Mouse (Mus musculus) heart, embryonic 11.5 days (tissue): Measurements from ENCODE around the gene Pde6h. TPM values are rescaled to one million over a fixed set of nuclear protein-coding genes. Genes with fewer than 3 reads are reported as not detected.
A peak's percentile ranks its signal among the peaks of the same experiment; 100 is the strongest.
"Not testable (repeated sequence)": the region's sequence is repeated elsewhere in the genome, so short reads cannot be mapped to it uniquely, and the experiment has no call there.

Source experiments
- ATAC-seq: fragments of 200-750 bp; cut with Nextera tagmentation; replicated peaks from 2 replicates; pipeline ENCODE4 v1.8.0; 2017; ENCODE audit warnings: moderate library complexity; ENCODE audit not compliant: insufficient number of reproducible peaks, low FRiP score, low TSS enrichment
- H3K27ac ChIP-seq: fragments of 300-500 bp; sonication (generic); 2 replicates; pipeline ENCODE4 v1.5.1; 2014; ENCODE audit warnings: mild to moderate bottlenecking, low read depth, low read length
- H3K27me3 ChIP-seq: fragments of 300-500 bp; sonication (generic); 2 replicates; pipeline ENCODE4 v1.6.1; 2014; ENCODE audit warnings: mild to moderate bottlenecking, low read length, mixed read lengths; ENCODE audit not compliant: control insufficient read depth, insufficient read depth
- H3K36me3 ChIP-seq: fragments of 300-500 bp; sonication (generic); 2 replicates; pipeline ENCODE4 v1.6.1; 2014; ENCODE audit warnings: mild to moderate bottlenecking, low read length, moderate library complexity, mixed read lengths; ENCODE audit not compliant: control insufficient read depth, insufficient read depth
- H3K4me1 ChIP-seq: fragments of 300-500 bp; sonication (generic); 2 replicates; pipeline ENCODE4 v1.6.1; 2014; ENCODE audit warnings: low read length; ENCODE audit not compliant: control insufficient read depth, insufficient read depth
- H3K4me2 ChIP-seq: fragments of 300-500 bp; sonication (generic); 2 replicates; pipeline ENCODE4 v1.6.1; 2014; ENCODE audit warnings: mild to moderate bottlenecking, moderate library complexity
- H3K4me3 ChIP-seq: fragments of 300-500 bp; sonication (generic); 2 replicates; pipeline ENCODE4 v1.5.1; 2014; ENCODE audit warnings: low read depth, low read length
- H3K9ac ChIP-seq: fragments of 300-500 bp; sonication (generic); 2 replicates; pipeline ENCODE4 v1.6.1; 2014; ENCODE audit warnings: mild to moderate bottlenecking, low read depth, low read length, moderate library complexity
- H3K9me3 ChIP-seq: fragments of 300-500 bp; sonication (generic); replicated peaks from 2 replicates; pipeline ENCODE4 v1.6.1; 2016; ENCODE audit warnings: low read length; ENCODE audit not compliant: control insufficient read depth
- WGBS: fragments of 180-500 bp; shearing (Covaris S2); extraction: QIAGEN DNeasy Blood & Tissue Kit; methylation state at CpG from one replicate; pipeline ENCODE4 v1.1.7; 2014; ENCODE audit not compliant: insufficient replicate concordance; 5-methylcytosine and 5-hydroxymethylcytosine counted together
- polyA plus RNA-seq: library from polyadenylated mRNA; unstranded; fragments of >200 nt; fragmentation: Nextera tagmentation; extraction: Ambion mirVana; gene quantifications from 2 replicates; pipeline ENCODE4 v1.2.1, GENCODE M21; 2014

Pde6h gene
- polyA plus RNA-seq, 1 experiment from 2014 or later = 0.43 TPM

DNA sequence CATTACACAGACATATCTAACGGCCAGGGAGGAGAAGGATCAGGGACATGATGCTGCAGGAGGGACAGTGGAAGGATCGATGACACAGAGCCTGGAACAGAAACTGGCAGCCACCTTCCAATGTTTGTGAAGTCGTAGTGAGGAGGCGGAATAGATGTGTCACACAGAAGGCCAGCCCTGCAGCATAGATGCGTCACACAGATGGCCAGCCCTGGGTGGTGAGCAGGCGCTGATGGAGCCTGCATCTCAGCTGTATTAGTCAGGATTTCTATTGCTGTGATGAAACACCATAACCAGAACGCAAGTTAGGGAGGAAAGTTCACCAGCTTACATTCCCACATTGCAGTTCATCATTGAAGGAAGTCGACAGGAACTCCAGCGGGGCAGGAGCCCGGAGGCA is 42.3 kb downstream of the Pde6h start:
- Histone ChIP-seq H3K27ac (no peak overlapping the region), H3K36me3 (no peaks in the 10 kb centered on the region), H3K4me3 (no peak overlapping the region), H3K4me2 (no peak overlapping the region), H3K9me3 (no peaks in the 10 kb centered on the region), H3K4me1 (0 out of 2 replicates have a peak, but pooled peaks cover 5% of the 10 kb centered on the region), H3K9ac (no peak overlapping the region), H3K27me3 (no peaks in the 10 kb centered on the region)
- WGBS = 64% methylated on average over 10 of the region's 10 CpGs
- no peak for ATAC-seq

DNA sequence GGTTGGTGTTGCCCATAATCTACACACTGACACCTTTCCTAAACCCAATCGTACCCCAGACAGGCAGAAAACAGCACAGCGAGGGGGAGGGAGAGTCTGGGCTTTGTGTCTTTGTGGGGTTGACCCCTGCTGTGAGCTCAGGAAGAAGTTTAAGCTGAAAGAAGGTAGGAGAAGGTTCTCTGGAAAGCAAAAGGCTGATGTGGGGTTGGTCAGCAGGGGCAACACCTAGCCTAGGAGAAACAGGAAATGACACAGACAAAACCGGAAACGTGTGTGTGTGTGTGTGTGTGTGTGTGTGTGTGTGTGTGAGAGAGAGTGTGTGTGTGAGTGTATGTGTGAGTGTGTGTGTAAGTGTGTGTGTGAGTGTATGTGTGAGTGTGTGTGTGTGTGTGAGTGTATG is 43.8 kb downstream of the Pde6h start:
- Histone ChIP-seq H3K36me3 (no peaks in the 10 kb centered on the region), H3K4me1 (0 out of 2 replicates have a peak, but pooled peaks cover 5% of the 10 kb centered on the region), H3K27ac (no peak overlapping the region), H3K4me3 (no peak overlapping the region), H3K9ac (no peak overlapping the region), H3K27me3 (no peaks in the 10 kb centered on the region), H3K9me3 (no peaks in the 10 kb centered on the region), H3K4me2 (no peak overlapping the region)
- no peak for ATAC-seq
- 57% methylated on average over 4 of the region's 4 CpGs for WGBS

DNA sequence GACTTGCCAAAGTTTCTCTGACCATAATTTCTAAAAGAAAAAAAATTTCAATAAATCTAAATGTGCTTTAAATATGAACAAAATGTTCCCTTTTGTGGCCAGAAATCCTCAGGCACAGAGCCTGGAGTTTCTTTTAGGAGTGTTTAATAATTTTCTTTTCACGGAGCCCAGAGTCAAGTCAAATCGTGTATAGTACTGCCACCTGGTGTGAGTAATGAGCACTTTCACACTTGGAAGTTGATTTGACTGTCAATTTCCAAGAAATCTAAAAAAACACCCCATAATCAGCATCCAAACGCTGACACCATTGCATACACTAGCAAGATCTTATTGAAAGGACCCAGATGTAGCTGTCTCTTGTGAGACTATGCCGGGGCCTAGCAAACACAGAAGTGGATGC is 45.2 kb downstream of the Pde6h start:
- H3K27ac ChIP-seq, H3K4me1 ChIP-seq, ATAC-seq, H3K9me3 ChIP-seq, H3K27me3 ChIP-seq, H3K9ac ChIP-seq, H3K4me3 ChIP-seq, H3K4me2 ChIP-seq, H3K36me3 ChIP-seq: not testable (repeated sequence)
- WGBS = 40% methylated on average over 4 of the region's 4 CpGs

DNA sequence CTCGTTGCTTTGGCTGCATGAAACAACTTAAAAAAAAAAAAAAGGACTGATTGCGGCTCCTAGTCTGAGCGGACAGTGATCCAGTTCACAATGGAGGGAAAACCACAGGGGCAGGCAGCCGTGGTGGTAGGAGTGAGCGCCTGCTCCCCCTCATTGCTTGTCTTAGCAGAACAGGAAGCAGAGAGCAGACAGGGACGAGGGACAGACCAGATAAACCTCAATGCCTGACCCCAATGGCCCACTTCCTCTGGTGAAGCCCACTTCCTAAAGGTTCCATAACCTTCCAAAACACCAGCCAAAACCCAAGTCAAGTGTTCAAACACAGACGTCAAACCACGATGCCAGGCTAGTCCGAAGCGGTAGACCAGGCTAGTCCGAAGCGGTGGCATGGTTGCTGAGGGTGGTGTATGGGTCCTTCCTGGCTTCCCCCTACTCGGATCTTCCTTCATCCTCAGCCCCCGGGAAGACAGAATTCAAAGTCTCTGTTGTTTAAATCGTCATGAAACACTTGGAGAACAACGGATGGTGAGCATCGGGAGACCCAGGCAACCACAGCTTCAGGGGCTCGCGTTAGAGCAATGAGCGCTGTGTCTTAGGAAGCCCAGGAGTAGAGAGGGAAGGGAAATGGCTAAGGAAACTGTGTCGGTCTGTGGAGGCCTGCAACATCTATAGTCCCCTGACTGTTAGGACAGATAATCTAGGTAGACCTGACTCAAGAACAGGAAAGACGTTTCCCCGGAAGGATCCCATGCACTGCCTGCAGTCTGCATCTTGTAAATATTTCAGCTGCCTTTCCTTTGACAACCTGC is 55.8 kb downstream of the Pde6h start:
- H3K9ac ChIP-seq = no peak overlapping the region
- no peak overlapping the region for H3K4me3 ChIP-seq
- peak overlapping the region; percentile 2; the same call in 1 of the 2 replicates for H3K27ac ChIP-seq
- no peaks in the 10 kb centered on the region for H3K27me3 ChIP-seq
- H3K9me3 ChIP-seq = no peaks in the 10 kb centered on the region
- no peaks in the 10 kb centered on the region for H3K4me1 ChIP-seq
- no peaks in the 10 kb centered on the region for H3K36me3 ChIP-seq
- ATAC-seq = 0 out of 2 replicates have a peak, but pooled peaks have one; percentile 39
- 68% methylated on average over 23 of the region's 23 CpGs for WGBS
- H3K4me2 ChIP-seq = no peak overlapping the region

DNA sequence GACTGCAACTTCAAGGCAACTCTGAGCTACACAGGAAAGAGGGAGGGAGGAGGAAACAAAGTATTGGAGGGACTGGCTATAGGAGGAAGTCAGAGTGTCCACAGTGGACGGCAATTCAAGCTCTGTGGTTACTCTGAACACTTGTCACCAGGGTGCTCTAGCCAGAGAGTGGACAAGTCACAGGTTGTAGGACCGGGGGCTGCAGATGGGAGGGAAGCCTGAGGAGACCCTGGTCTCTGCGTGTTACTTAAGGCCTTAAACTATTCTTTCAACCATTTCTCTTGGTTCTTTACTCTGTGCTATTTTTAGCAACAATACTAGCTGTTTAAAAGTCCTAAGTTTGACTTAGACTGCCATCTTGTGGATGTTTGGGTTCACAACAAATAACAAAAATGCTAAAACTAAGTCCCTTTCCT is 56.7 kb downstream of the Pde6h start:
- Histone ChIP-seq H3K4me1 (no peaks in the 10 kb centered on the region), H3K4me2 (no peak overlapping the region), H3K27me3 (no peaks in the 10 kb centered on the region), H3K9ac (no peak overlapping the region), H3K27ac (0 out of 2 replicates have a peak overlapping the region, but pooled peaks have one; percentile 2), H3K36me3 (no peaks in the 10 kb centered on the region), H3K9me3 (no peaks in the 10 kb centered on the region), H3K4me3 (no peak overlapping the region)
- peak; percentile 49; the same call in 1 of the 2 replicates for ATAC-seq
- 30% methylated on average over 3 of the region's 3 CpGs for WGBS

DNA sequence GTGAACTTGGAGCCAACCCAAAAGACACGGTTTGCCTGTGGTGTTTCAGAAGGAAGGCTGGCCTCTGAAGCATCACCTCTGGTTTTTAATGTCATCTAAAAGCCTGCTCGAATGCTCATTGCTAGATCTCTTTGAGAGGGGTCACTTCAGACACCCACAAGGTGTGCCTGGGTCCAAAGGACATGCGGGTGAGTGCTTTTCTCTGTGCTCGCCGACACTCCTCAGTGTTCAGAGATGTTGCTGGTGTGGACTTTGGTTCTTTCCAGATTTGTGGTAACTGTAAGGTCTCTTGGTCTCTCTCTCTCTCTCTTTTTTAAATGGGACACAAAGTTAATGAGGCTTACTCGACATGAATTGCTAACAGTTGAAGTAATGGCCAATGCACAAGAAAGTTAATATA is 58.9 kb downstream of the Pde6h start:
- no peak overlapping the region for H3K4me2 ChIP-seq
- H3K27me3 ChIP-seq = no peaks in the 10 kb centered on the region
- no peaks in the 10 kb centered on the region for H3K4me1 ChIP-seq
- no peak overlapping the region for H3K27ac ChIP-seq
- H3K4me3 ChIP-seq = no peak overlapping the region
- H3K9ac ChIP-seq = no peak overlapping the region
- WGBS = 74% methylated on average over 6 of the region's 6 CpGs
- no peaks in the 10 kb centered on the region for H3K36me3 ChIP-seq
- no peaks in the 10 kb centered on the region for H3K9me3 ChIP-seq
- no peak for ATAC-seq

DNA sequence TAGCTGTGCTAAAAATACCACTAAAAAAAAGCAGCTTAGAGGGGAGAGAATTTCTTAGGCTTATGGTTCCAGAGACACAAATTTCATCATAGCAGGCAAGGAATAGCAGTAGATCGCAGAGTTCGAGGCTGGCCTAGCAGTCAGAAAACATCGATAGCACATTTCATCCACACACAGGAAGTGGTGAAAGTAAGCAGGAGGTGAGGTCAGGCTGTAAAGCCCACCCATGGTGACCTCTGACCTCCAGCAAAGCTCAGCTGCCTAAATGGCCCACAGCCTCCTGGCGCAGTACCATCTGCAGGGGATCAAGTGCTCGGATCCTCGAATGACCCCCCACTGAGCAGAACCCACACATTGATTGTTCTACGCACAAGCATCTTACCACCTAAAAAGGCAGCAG is 59.6 kb downstream of the Pde6h start:
- 69% methylated on average over 7 of the region's 7 CpGs for WGBS
- no peak overlapping the region for H3K4me2 ChIP-seq
- no peaks in the 10 kb centered on the region for H3K4me1 ChIP-seq
- no peaks in the 10 kb centered on the region for H3K27me3 ChIP-seq
- no peaks in the 10 kb centered on the region for H3K9me3 ChIP-seq
- no peak for ATAC-seq
- no peak overlapping the region for H3K9ac ChIP-seq
- H3K27ac ChIP-seq = no peak overlapping the region
- no peak overlapping the region for H3K4me3 ChIP-seq
- no peaks in the 10 kb centered on the region for H3K36me3 ChIP-seq

DNA sequence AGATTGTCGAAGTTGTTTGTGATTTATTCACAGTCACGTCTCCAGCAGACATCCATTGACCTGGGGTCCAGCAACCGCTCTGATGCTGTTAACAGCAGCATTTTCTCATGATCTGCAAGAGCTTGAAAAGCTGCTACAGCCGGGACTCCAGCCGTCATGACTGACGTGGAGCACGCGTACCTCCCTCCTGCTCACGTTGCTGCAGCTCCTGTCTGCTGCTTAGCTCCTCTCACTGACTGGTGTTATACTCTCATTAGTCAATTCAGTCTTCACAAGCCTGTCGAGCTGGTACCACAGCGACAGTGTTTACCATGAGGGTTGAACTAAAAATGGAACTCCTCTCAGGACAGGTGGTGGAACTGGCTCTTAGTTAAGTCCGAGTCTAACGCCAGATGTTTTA is 62.4 kb downstream of the Pde6h start:
- WGBS = 55% methylated on average over 13 of the region's 13 CpGs
- Histone ChIP-seq H3K27ac (no peak overlapping the region), H3K4me1 (no peaks in the 10 kb centered on the region), H3K36me3 (no peaks in the 10 kb centered on the region), H3K27me3 (no peaks in the 10 kb centered on the region), H3K9me3 (no peaks in the 10 kb centered on the region), H3K9ac (0 out of 2 replicates have a peak overlapping the region, but pooled peaks have one; percentile 8), H3K4me3 (no peak overlapping the region), H3K4me2 (no peak overlapping the region)
- ATAC-seq = no peak

DNA sequence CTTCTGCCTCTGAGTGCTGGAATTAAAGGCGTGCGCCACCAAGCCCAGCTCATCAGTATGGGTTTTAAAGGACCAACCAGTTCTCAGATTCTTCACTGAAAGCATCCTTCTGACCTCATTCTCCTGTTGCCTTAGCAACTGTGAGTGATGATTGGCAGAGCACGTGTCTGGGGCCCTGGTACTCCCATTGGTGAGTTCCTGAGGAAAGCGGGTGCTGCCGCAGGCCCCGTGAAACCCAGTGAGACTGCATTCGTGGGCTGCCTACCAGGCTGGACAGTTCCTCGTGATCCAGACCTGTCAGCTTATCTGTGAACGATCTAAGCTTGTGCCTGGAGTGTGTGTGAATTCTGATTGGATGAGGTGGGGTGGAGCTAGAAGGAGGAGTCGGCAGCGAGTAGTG is 63.1 kb downstream of the Pde6h start:
- Histone ChIP-seq H3K4me2 (no peak overlapping the region), H3K36me3 (no peaks in the 10 kb centered on the region), H3K27me3 (no peaks in the 10 kb centered on the region), H3K27ac (no peak overlapping the region), H3K4me1 (no peaks in the 10 kb centered on the region), H3K9ac (no peak overlapping the region), H3K4me3 (no peak overlapping the region), H3K9me3 (no peaks in the 10 kb centered on the region)
- ATAC-seq = no peak
- 57% methylated on average over 11 of the region's 11 CpGs for WGBS
